Mouse (Mus musculus): ENCODE measurements around the gene Tmem43. TPM values are rescaled to one million over a fixed set of nuclear protein-coding genes. Genes with fewer than 3 reads are reported as not detected.

The Tmem43 gene
- polyA plus RNA-seq, 1 experiment from 2014 or later, result 60.9 TPM

GRCm38 (mm10) chr6:91506036-91506435, 32.5 kb downstream of the Tmem43 start:
- 95% methylated on average over 5 of the region's 5 CpGs for WGBS
- no peak for ATAC-seq (ENCODE audit: insufficient read depth, low FRiP score, low TSS enrichment)
- H3K4me3 ChIP-seq (ENCODE audit: low read depth, low read length), result no peak overlapping the region
- H3K9ac ChIP-seq (ENCODE audit: low read length), result no peak overlapping the region
- H3K4me1 ChIP-seq (ENCODE audit: control insufficient read depth, insufficient read depth, low read length), result no peaks in the 10 kb centered on the region
- H3K27ac ChIP-seq (ENCODE audit: low read depth, low read length), result no peak overlapping the region
- DNase-seq (ENCODE audit: low spot score), result no peak
- H3K9me3 ChIP-seq (ENCODE audit: control insufficient read depth, low read length), result no peaks in the 10 kb centered on the region
- H3K4me2 ChIP-seq (ENCODE audit: low read depth), result no peak overlapping the region
- H3K36me3 ChIP-seq (ENCODE audit: control insufficient read depth, insufficient read depth, low read length), result peaks cover 34% of the 10 kb centered on the region
- no peaks in the 10 kb centered on the region for H3K27me3 ChIP-seq (ENCODE audit: control insufficient read depth, insufficient read depth, low read length)

GRCm38 (mm10) chr6:91508041-91508440, 34.5 kb downstream of the Tmem43 start:
- Histone ChIP-seq H3K9me3 (ENCODE audit: control insufficient read depth, low read length) (no peaks in the 10 kb centered on the region), H3K36me3 (ENCODE audit: control insufficient read depth, insufficient read depth, low read length) (peaks cover 31% of the 10 kb centered on the region)
- 96% methylated on average over 3 of the region's 3 CpGs for WGBS

GRCm38 (mm10) chr6:91509326-91509725, 35.8 kb downstream of the Tmem43 start:
- no peak for ATAC-seq (ENCODE audit: insufficient read depth, low FRiP score, low TSS enrichment)

More at GRCm38 (mm10) chr6:91508041-91508440, 34.5 kb downstream of the Tmem43 start:
- no peaks in the 10 kb centered on the region for H3K27me3 ChIP-seq (ENCODE audit: control insufficient read depth, insufficient read depth, low read length)
- no peak overlapping the region for H3K9ac ChIP-seq (ENCODE audit: low read length)
- H3K4me3 ChIP-seq (ENCODE audit: low read depth, low read length), result no peak overlapping the region
- no peak overlapping the region for H3K4me2 ChIP-seq (ENCODE audit: low read depth)
- no peaks in the 10 kb centered on the region for H3K4me1 ChIP-seq (ENCODE audit: control insufficient read depth, insufficient read depth, low read length)
- DNase-seq (ENCODE audit: low spot score) (no peak), ATAC-seq (ENCODE audit: insufficient read depth, low FRiP score, low TSS enrichment) (no peak)
- no peak overlapping the region for H3K27ac ChIP-seq (ENCODE audit: low read depth, low read length)

GRCm38 (mm10) chr6:91510211-91510610, 36.7 kb downstream of the Tmem43 start:
- no peak overlapping the region for H3K27ac ChIP-seq (ENCODE audit: low read depth, low read length)
- H3K4me2 ChIP-seq (ENCODE audit: low read depth), result no peak overlapping the region
- ATAC-seq (ENCODE audit: insufficient read depth, low FRiP score, low TSS enrichment) (no peak), DNase-seq (ENCODE audit: low spot score) (no peak)
- no peak overlapping the region for H3K4me3 ChIP-seq (ENCODE audit: low read depth, low read length)
- H3K9me3 ChIP-seq (ENCODE audit: control insufficient read depth, low read length), result no peaks in the 10 kb centered on the region
- peaks cover 6% of the 10 kb centered on the region; the same call in 1 of the 2 replicates for H3K4me1 ChIP-seq (ENCODE audit: control insufficient read depth, insufficient read depth, low read length)
- peaks cover 13% of the 10 kb centered on the region for H3K36me3 ChIP-seq (ENCODE audit: control insufficient read depth, insufficient read depth, low read length)
- 88% methylated on average over 10 of the region's 10 CpGs for WGBS
- H3K27me3 ChIP-seq (ENCODE audit: control insufficient read depth, insufficient read depth, low read length), result no peaks in the 10 kb centered on the region
- no peak overlapping the region for H3K9ac ChIP-seq (ENCODE audit: low read length)

More at GRCm38 (mm10) chr6:91509326-91509725, 35.8 kb downstream of the Tmem43 start:
- WGBS, result 40% methylated on average over 7 of the region's 7 CpGs
- Histone ChIP-seq H3K9ac (ENCODE audit: low read length) (no peak overlapping the region), H3K4me1 (ENCODE audit: control insufficient read depth, insufficient read depth, low read length) (no peaks in the 10 kb centered on the region), H3K9me3 (ENCODE audit: control insufficient read depth, low read length) (no peaks in the 10 kb centered on the region), H3K4me2 (ENCODE audit: low read depth) (no peak overlapping the region), H3K36me3 (ENCODE audit: control insufficient read depth, insufficient read depth, low read length) (peaks cover 21% of the 10 kb centered on the region), H3K4me3 (ENCODE audit: low read depth, low read length) (no peak overlapping the region), H3K27ac (ENCODE audit: low read depth, low read length) (no peak overlapping the region), H3K27me3 (ENCODE audit: control insufficient read depth, insufficient read depth, low read length) (no peaks in the 10 kb centered on the region)
- DNase-seq (ENCODE audit: low spot score), result peak; percentile 64

GRCm38 (mm10) chr6:91514135-91514534, 40.6 kb downstream of the Tmem43 start:
- Histone ChIP-seq H3K4me2 (ENCODE audit: low read depth) (no peak overlapping the region), H3K9ac (ENCODE audit: low read length) (no peak overlapping the region), H3K27ac (ENCODE audit: low read depth, low read length) (no peak overlapping the region), H3K27me3 (ENCODE audit: control insufficient read depth, insufficient read depth, low read length) (no peaks in the 10 kb centered on the region), H3K4me3 (ENCODE audit: low read depth, low read length) (no peak overlapping the region), H3K9me3 (ENCODE audit: control insufficient read depth, low read length) (no peaks in the 10 kb centered on the region), H3K4me1 (ENCODE audit: control insufficient read depth, insufficient read depth, low read length) (peaks cover 9% of the 10 kb centered on the region; the same call in 1 of the 2 replicates), H3K36me3 (ENCODE audit: control insufficient read depth, insufficient read depth, low read length) (peaks cover 4% of the 10 kb centered on the region; the same call in 1 of the 2 replicates)
- ATAC-seq (ENCODE audit: insufficient read depth, low FRiP score, low TSS enrichment) (no peak), DNase-seq (ENCODE audit: low spot score) (no peak)

GRCm38 (mm10) chr6:91514737-91515362, 41.3 kb downstream of the Tmem43 start:
- Histone ChIP-seq H3K4me1 (ENCODE audit: control insufficient read depth, insufficient read depth, low read length) (peaks cover 9% of the 10 kb centered on the region; the same call in 1 of the 2 replicates), H3K27me3 (ENCODE audit: control insufficient read depth, insufficient read depth, low read length) (no peaks in the 10 kb centered on the region), H3K9me3 (ENCODE audit: control insufficient read depth, low read length) (no peaks in the 10 kb centered on the region), H3K4me2 (ENCODE audit: low read depth) (peak overlapping the region; percentile 77), H3K36me3 (ENCODE audit: control insufficient read depth, insufficient read depth, low read length) (peaks cover 4% of the 10 kb centered on the region; the same call in 1 of the 2 replicates), H3K27ac (ENCODE audit: low read depth, low read length) (no peak overlapping the region), H3K9ac (ENCODE audit: low read length) (peak overlapping the region; percentile 84), H3K4me3 (ENCODE audit: low read depth, low read length) (peak overlapping the region; percentile 72)
- WGBS, result 32% methylated on average over 10 of the region's 10 CpGs
- no peak for DNase-seq (ENCODE audit: low spot score)
- no peak for ATAC-seq (ENCODE audit: insufficient read depth, low FRiP score, low TSS enrichment)

GRCm38 (mm10) chr6:91515545-91516449, 42.3 kb downstream of the Tmem43 start, which contains the start of the genes Xpc and Lsm3:
Gene Xpc, minus strand, starts transcription at chr6:91515888.
Gene Lsm3, plus strand, starts transcription at chr6:91515928.
- Histone ChIP-seq H3K9me3 (ENCODE audit: control insufficient read depth, low read length) (no peaks in the 10 kb centered on the region), H3K4me2 (ENCODE audit: low read depth) (peak within 1 kb of the TSS; percentile 77), H3K4me1 (ENCODE audit: control insufficient read depth, insufficient read depth, low read length) (peaks cover 9% of the 10 kb centered on the region; the same call in 1 of the 2 replicates), H3K27ac (ENCODE audit: low read depth, low read length) (0 out of 2 replicates have a peak within 1 kb of the TSS, but pooled peaks have one; percentile 34), H3K36me3 (ENCODE audit: control insufficient read depth, insufficient read depth, low read length) (peaks cover 4% of the 10 kb centered on the region), H3K27me3 (ENCODE audit: control insufficient read depth, insufficient read depth, low read length) (no peaks in the 10 kb centered on the region), H3K9ac (ENCODE audit: low read length) (peak within 1 kb of the TSS; percentile 84), H3K4me3 (ENCODE audit: low read depth, low read length) (peak within 1 kb of the TSS; percentile 72)
- ATAC-seq (ENCODE audit: insufficient read depth, low FRiP score, low TSS enrichment), result peak; percentile 98
- WGBS, result under 1% methylated on average over 80 of the region's 80 CpGs
- DNase-seq (ENCODE audit: low spot score), result peak; percentile 98

GRCm38 (mm10) chr6:91518454-91519020, 45.0 kb downstream of the Tmem43 start:
- no peak overlapping the region for H3K4me2 ChIP-seq (ENCODE audit: low read depth)
- H3K27me3 ChIP-seq (ENCODE audit: control insufficient read depth, insufficient read depth, low read length), result no peaks in the 10 kb centered on the region
- ATAC-seq (ENCODE audit: insufficient read depth, low FRiP score, low TSS enrichment), result no peak
- H3K9ac ChIP-seq (ENCODE audit: low read length), result no peak overlapping the region
- H3K27ac ChIP-seq (ENCODE audit: low read depth, low read length), result no peak overlapping the region
- peaks cover 14% of the 10 kb centered on the region for H3K36me3 ChIP-seq (ENCODE audit: control insufficient read depth, insufficient read depth, low read length)
- peaks cover 9% of the 10 kb centered on the region; the same call in 1 of the 2 replicates for H3K4me1 ChIP-seq (ENCODE audit: control insufficient read depth, insufficient read depth, low read length)
- H3K4me3 ChIP-seq (ENCODE audit: low read depth, low read length), result no peak overlapping the region
- no peaks in the 10 kb centered on the region for H3K9me3 ChIP-seq (ENCODE audit: control insufficient read depth, low read length)
- WGBS, result 93% methylated on average over 7 of the region's 7 CpGs
- DNase-seq (ENCODE audit: low spot score), result no peak
